Mouse (Mus musculus): ENCODE results near the gene Slc16a6.

The Slc16a6 gene

GRCm38 (mm10) chr11:109487111-109487510 lies 13.7 kb upstream of the Slc16a6 start:
- DNase-seq (ENCODE audit: low spot score) = no peak

- no peak for DNase-seq (ENCODE audit: low spot score)
Observed at GRCm38 (mm10) chr11:109485398-109486045, 12.1 kb upstream of the Slc16a6 start.

GRCm38 (mm10) chr11:109480440-109480839 lies 7.0 kb upstream of the Slc16a6 start:
- no peak for DNase-seq (ENCODE audit: low spot score)

GRCm38 (mm10) chr11:109479575-109480285 lies 6.3 kb upstream of the Slc16a6 start:
- no peak for DNase-seq (ENCODE audit: low spot score)

- DNase-seq (ENCODE audit: low spot score) = no peak
Observed at GRCm38 (mm10) chr11:109477606-109478380, 4.4 kb upstream of the Slc16a6 start.

GRCm38 (mm10) chr11:109476653-109477052 lies 3.3 kb upstream of the Slc16a6 start:
- DNase-seq (ENCODE audit: low spot score) = no peak

- DNase-seq (ENCODE audit: low spot score) = no peak
Observed at GRCm38 (mm10) chr11:109476241-109476640, 2.8 kb upstream of the Slc16a6 start.

GRCm38 (mm10) chr11:109475717-109476116 lies 2.3 kb upstream of the Slc16a6 start:
- DNase-seq (ENCODE audit: low spot score) = no peak

GRCm38 (mm10) chr11:109474836-109475235 lies 1.4 kb upstream of the Slc16a6 start:
- DNase-seq (ENCODE audit: low spot score) = no peak

GRCm38 (mm10) chr11:109474086-109474742 lies 816 bp upstream of the Slc16a6 start:
- no peak for DNase-seq (ENCODE audit: low spot score)

- no peak for DNase-seq (ENCODE audit: low spot score)
Observed at GRCm38 (mm10) chr11:109472821-109473170, 602 bp downstream of the Slc16a6 start.

GRCm38 (mm10) chr11:109472171-109472691 lies 1.2 kb downstream of the Slc16a6 start:
- peak; percentile 33 for DNase-seq (ENCODE audit: low spot score)

- no peak for DNase-seq (ENCODE audit: low spot score)
Observed at GRCm38 (mm10) chr11:109470921-109471861, 2.2 kb downstream of the Slc16a6 start.

GRCm38 (mm10) chr11:109470170-109470569 lies 3.2 kb downstream of the Slc16a6 start:
- no peak for DNase-seq (ENCODE audit: low spot score)

GRCm38 (mm10) chr11:109468133-109468532 lies 5.3 kb downstream of the Slc16a6 start:
- no peak for DNase-seq (ENCODE audit: low spot score)

GRCm38 (mm10) chr11:109466987-109467386 lies 6.4 kb downstream of the Slc16a6 start:
- DNase-seq (ENCODE audit: low spot score) = no peak

GRCm38 (mm10) chr11:109465068-109465467 lies 8.3 kb downstream of the Slc16a6 start:
- no peak for DNase-seq (ENCODE audit: low spot score)

GRCm38 (mm10) chr11:109460586-109460985 lies 12.8 kb downstream of the Slc16a6 start:
- no peak for DNase-seq (ENCODE audit: low spot score)

GRCm38 (mm10) chr11:109458165-109458564 lies 15.2 kb downstream of the Slc16a6 start:
- no peak for DNase-seq (ENCODE audit: low spot score)

GRCm38 (mm10) chr11:109456261-109456660 lies 17.1 kb downstream of the Slc16a6 start:
- no peak for DNase-seq (ENCODE audit: low spot score)

- no peak for DNase-seq (ENCODE audit: low spot score)
Observed at GRCm38 (mm10) chr11:109451169-109451568, 22.2 kb downstream of the Slc16a6 start.
